14 mouse cellular contexts compared by ENCODE assay signal in the genomic region with DNA sequence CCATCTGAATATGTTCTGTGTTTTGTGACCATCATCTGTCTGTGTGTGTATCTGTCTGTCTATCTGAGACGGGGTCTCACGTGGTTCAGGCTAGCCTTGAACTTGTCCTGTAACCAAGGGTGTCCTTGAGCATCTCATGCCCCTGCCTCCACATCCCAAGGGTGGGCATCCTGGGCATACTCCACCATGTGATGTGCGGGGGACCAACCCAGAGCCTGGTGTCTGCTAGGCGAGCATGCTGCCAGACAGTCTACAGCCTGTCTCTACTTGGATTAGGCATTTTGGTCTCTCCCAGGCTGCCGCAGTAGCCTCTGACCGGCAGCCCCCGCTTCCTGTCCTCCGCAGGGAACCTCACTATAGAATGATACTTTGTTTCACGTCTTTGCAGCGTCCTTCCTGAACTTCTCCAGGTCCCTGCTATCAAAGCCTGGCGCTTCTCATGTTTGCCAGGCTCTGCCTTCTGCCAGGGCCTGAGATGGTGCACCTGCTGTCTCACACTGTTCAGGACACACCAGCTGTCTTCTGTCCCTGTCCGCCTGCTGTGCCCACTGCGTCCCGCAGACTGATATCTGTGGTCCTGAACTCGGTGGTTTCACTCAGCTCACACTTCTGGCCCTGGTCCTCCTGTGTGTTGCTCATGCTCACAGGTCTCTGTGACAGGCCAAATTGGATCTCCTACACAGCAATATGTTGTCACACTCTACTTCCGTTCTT.
DNase-seq lines count a peak whose midpoint lies in the region; ATAC-seq and TF ChIP-seq lines count a peak whose summit lies in the region.
"Had no signal": no experiment of that assay in that cellular context is flagged by ENCODE, and none has a peak within 500 bp of the region (broad histone marks: within the 10 kb centered on the region; RNA-seq: fewer than 3 reads in every experiment).

No protein-coding gene starts in this region.

- no peak overlapping the region for H3K4me3 ChIP-seq in kidney, embryonic 16.5 days (ENCODE audit: low read length)
- no peak overlapping the region for H3K4me3 ChIP-seq in bone marrow, adult 2 months (replicated peaks; ENCODE audit: control insufficient read depth, low read depth, low read length)
- no peak overlapping the region for H3K4me3 ChIP-seq in forebrain, embryonic 14.5 days (ENCODE audit: low read depth, low read length)
- H3K4me3 ChIP-seq: embryonic facial prominence, embryonic 15.5 days; stomach, embryonic 15.5 days had no signal

- DNase-seq in kidney, adult 9 months: no peak
- DNase-seq in cerebellum, adult 11 months: peak; percentile 35
- peak; percentile 31 for DNase-seq in forebrain, embryonic 14.5 days (ENCODE audit: low spot score)
- DNase-seq in adrenal gland, postnatal 36 days: no peak
- DNase-seq: heart, adult 11 months; kidney, postnatal 14 days; lung, postnatal 4 days had no signal

- no peaks in the 10 kb centered on the region for H3K9me3 ChIP-seq in kidney, embryonic 16.5 days (ENCODE audit: low read length)
- H3K9me3 ChIP-seq in forebrain, embryonic 14.5 days (replicated peaks; ENCODE audit: control insufficient read depth, low read length): no peaks in the 10 kb centered on the region
- H3K9me3 ChIP-seq: embryonic facial prominence, embryonic 15.5 days; stomach, embryonic 15.5 days had no signal

- H3K36me3 ChIP-seq in kidney, embryonic 16.5 days (ENCODE audit: insufficient read depth, low read length): no peaks in the 10 kb centered on the region
- no peaks in the 10 kb centered on the region for H3K36me3 ChIP-seq in forebrain, embryonic 14.5 days (ENCODE audit: control insufficient read depth, insufficient read depth, low read length)
- H3K36me3 ChIP-seq: embryonic facial prominence, embryonic 15.5 days; G1E; stomach, embryonic 15.5 days had no signal

- TF ChIP-seq CTCF in bone marrow, adult 2 months (IDR thresholded peaks at IDR 0.05; ENCODE audit: control insufficient read depth, insufficient read depth, low read length): no peak

- peaks cover 19% of the 10 kb centered on the region for H3K4me1 ChIP-seq in kidney, embryonic 16.5 days (ENCODE audit: insufficient read depth, low read length)
- no peaks in the 10 kb centered on the region for H3K4me1 ChIP-seq in bone marrow, adult 2 months (ENCODE audit: control insufficient read depth, insufficient read depth, low read length)
- no peaks in the 10 kb centered on the region for H3K4me1 ChIP-seq in forebrain, embryonic 14.5 days (ENCODE audit: control insufficient read depth, insufficient read depth, low read length)
- H3K4me1 ChIP-seq: embryonic facial prominence, embryonic 15.5 days had no signal

- 51% methylated on average over 15 of the region's 16 CpGs for WGBS in kidney, embryonic 16.5 days
- 73% methylated on average over 16 of the region's 16 CpGs for WGBS in bone marrow, adult 2 months
- 68% methylated on average over 16 of the region's 16 CpGs for WGBS in forebrain, embryonic 14.5 days

- no peaks in the 10 kb centered on the region for H3K27me3 ChIP-seq in kidney, embryonic 16.5 days (ENCODE audit: insufficient read depth, low read length)
- no peaks in the 10 kb centered on the region for H3K27me3 ChIP-seq in forebrain, embryonic 14.5 days (replicated peaks; ENCODE audit: control insufficient read depth, insufficient read depth, low read length)
- H3K27me3 ChIP-seq: embryonic facial prominence, embryonic 15.5 days; stomach, embryonic 15.5 days had no signal

- 0 out of 2 replicates have a peak, but pooled peaks have one; percentile 31 for ATAC-seq in kidney, embryonic 16.5 days (ENCODE audit: low FRiP score, low TSS enrichment)
- peak; percentile 37; the same call in 1 of the 2 replicates for ATAC-seq in forebrain, embryonic 14.5 days
- ATAC-seq in activated CD4-positive, CD25-positive, alpha-beta regulatory T cell, adult 4 months: no peak

- no peak overlapping the region; the same call in 1 of the 2 replicates for H3K9ac ChIP-seq in kidney, embryonic 16.5 days (replicated peaks; ENCODE audit: low read length)
- H3K9ac ChIP-seq in forebrain, embryonic 14.5 days (ENCODE audit: low read length): no peak overlapping the region
- H3K9ac ChIP-seq: embryonic facial prominence, embryonic 15.5 days; liver, embryonic 14.5 days; stomach, embryonic 15.5 days had no signal

- no peak overlapping the region for H3K4me2 ChIP-seq in kidney, embryonic 16.5 days (replicated peaks; ENCODE audit: low read depth, low read length)
- no peak overlapping the region for H3K4me2 ChIP-seq in forebrain, embryonic 14.5 days (ENCODE audit: low read length)
- H3K4me2 ChIP-seq: embryonic facial prominence, embryonic 15.5 days; stomach, embryonic 15.5 days had no signal

- peak overlapping the region; percentile 2 for H3K27ac ChIP-seq in kidney, embryonic 16.5 days (ENCODE audit: low read length)
- peak overlapping the region; percentile 4 for H3K27ac ChIP-seq in bone marrow, adult 2 months (ENCODE audit: control insufficient read depth, insufficient read depth, low read depth, low read length, poor library complexity)
- no peak overlapping the region for H3K27ac ChIP-seq in forebrain, embryonic 14.5 days (ENCODE audit: low read depth, low read length)
- H3K27ac ChIP-seq: embryonic facial prominence, embryonic 15.5 days; liver, embryonic 14.5 days; stomach, embryonic 15.5 days had no signal

- no peak for TF ChIP-seq POLR2A in bone marrow, adult 2 months (IDR thresholded peaks at IDR 0.05; ENCODE audit: borderline replicate concordance, control insufficient read depth, low read depth, low read length)

Comparison
In these comparisons a context has a peak if more than half of its experiments do, and no peak if none do; other contexts are left out.
1. DNase-seq: peak in cerebellum, adult 11 months (single experiment) and forebrain, embryonic 14.5 days (single experiment); none in kidney, adult 9 months (single experiment) and adrenal gland, postnatal 36 days (0 of 2).